Mouse (Mus musculus) thymus, adult 2 months (tissue): ENCODE measurements around the gene Fah. TPM values are rescaled to one million over a fixed set of nuclear protein-coding genes. Genes with fewer than 3 reads are reported as not detected.

Experiments
- DNase-seq: peaks from one replicate; pipeline ENCODE4 v3.0.0; 2021
- H3K27ac ChIP-seq: fragments of 200-500 bp; 2 replicates; pipeline ENCODE4 v1.5.1; 2012; ENCODE audit warnings: low read length, control low read depth; ENCODE audit not compliant: control insufficient read depth, insufficient read depth
- H3K27me3 ChIP-seq: fragments of 200-500 bp; 2 replicates; pipeline ENCODE4 v1.6.1; 2012; ENCODE audit warnings: mild to moderate bottlenecking, low read length, moderate library complexity, mixed read lengths; ENCODE audit not compliant: control insufficient read depth, insufficient read depth
- H3K36me3 ChIP-seq: fragments of 200-500 bp; 2 replicates; pipeline ENCODE4 v1.6.1; 2012; ENCODE audit warnings: mild to moderate bottlenecking, low read length, moderate library complexity; ENCODE audit not compliant: control insufficient read depth, insufficient read depth
- H3K4me1 ChIP-seq: fragments of 200-500 bp; replicated peaks from 2 replicates; pipeline ENCODE4 v1.6.1; 2012; ENCODE audit warnings: low read length; ENCODE audit not compliant: control insufficient read depth, insufficient read depth
- H3K4me3 ChIP-seq: fragments of 200-500 bp; 2 replicates; pipeline ENCODE4 v1.5.1; 2012; ENCODE audit warnings: mild to moderate bottlenecking, low read length, control low read depth, moderate library complexity; ENCODE audit not compliant: control insufficient read depth, insufficient read depth
- CTCF ChIP-seq: fragments of 200-500 bp; IDR thresholded peaks from 2 replicates; pipeline ENCODE4 v1.5.1; 2012; ENCODE audit warnings: mild to moderate bottlenecking, control low read depth, low read length, moderate library complexity, borderline replicate concordance; ENCODE audit not compliant: control insufficient read depth, poor library complexity, insufficient read depth; ENCODE audit errors: extremely low read depth
- POLR2A ChIP-seq: fragments of 200-500 bp; IDR thresholded peaks from 2 replicates; pipeline ENCODE4 v1.6.1; 2012; ENCODE audit warnings: mild to moderate bottlenecking, low read length, control low read depth, moderate library complexity; ENCODE audit not compliant: control insufficient read depth, poor library complexity, insufficient read depth; ENCODE audit errors: extremely low read depth
- WGBS: fragments of 180-500 bp; shearing (Covaris S2); methylation state at CpG from one replicate; pipeline ENCODE4 v1.1.7; 2018; 5-methylcytosine and 5-hydroxymethylcytosine counted together
- polyA plus RNA-seq: library from polyadenylated mRNA; depleted of rRNA; stranded (reverse); fragments of >200 nt; gene quantifications from 2 replicates; pipeline ENCODE4 v1.2.3, GENCODE M21; 2012

The Fah gene
- polyA plus RNA-seq, 1 experiment = 17.5 TPM

- Histone ChIP-seq H3K4me1 (no peaks in the 10 kb centered on the region), H3K27me3 (no peaks in the 10 kb centered on the region), H3K4me3 (no peak overlapping the region), H3K36me3 (no peaks in the 10 kb centered on the region), H3K27ac (no peak overlapping the region)
- no peak for DNase-seq
- no peak for TF ChIP-seq CTCF
- TF ChIP-seq POLR2A = no peak
- WGBS = 97% methylated on average over 6 of the region's 6 CpGs
These were observed 36.9 kb upstream of the Fah start for GRCm38 (mm10) chr7:84643270-84643998.

- no peaks in the 10 kb centered on the region for H3K27me3 ChIP-seq
- H3K36me3 ChIP-seq = no peaks in the 10 kb centered on the region
- 93% methylated on average over 6 of the region's 6 CpGs for WGBS
- H3K4me1 ChIP-seq = no peaks in the 10 kb centered on the region
- H3K4me3 ChIP-seq = no peak overlapping the region
- TF ChIP-seq CTCF (no peak), POLR2A (no peak)
- DNase-seq = no peak
- H3K27ac ChIP-seq = no peak overlapping the region
These were observed 35.8 kb upstream of the Fah start for GRCm38 (mm10) chr7:84642159-84642928.

- no peak for TF ChIP-seq CTCF
- TF ChIP-seq POLR2A = no peak
- Histone ChIP-seq H3K36me3 (peaks cover 23% of the 10 kb centered on the region), H3K4me3 (no peak overlapping the region), H3K4me1 (no peaks in the 10 kb centered on the region), H3K27me3 (no peaks in the 10 kb centered on the region), H3K27ac (no peak overlapping the region)
- DNase-seq = no peak
These were observed 30.4 kb upstream of the Fah start for GRCm38 (mm10) chr7:84636939-84637338.

GRCm38 (mm10) chr7:84631878-84632277 lies 25.4 kb upstream of the Fah start:
- Histone ChIP-seq H3K4me1 (no peaks in the 10 kb centered on the region), H3K4me3 (no peak overlapping the region), H3K36me3 (peaks cover 35% of the 10 kb centered on the region), H3K27ac (no peak overlapping the region), H3K27me3 (no peaks in the 10 kb centered on the region)
- no peak for DNase-seq
- WGBS = 97% methylated on average over 3 of the region's 3 CpGs
- TF ChIP-seq CTCF (no peak), POLR2A (no peak)

- WGBS = 97% methylated on average over 4 of the region's 4 CpGs
- peaks cover 27% of the 10 kb centered on the region for H3K36me3 ChIP-seq
These were observed 17.2 kb upstream of the Fah start for GRCm38 (mm10) chr7:84623718-84624117.

GRCm38 (mm10) chr7:84620956-84621355 lies 14.4 kb upstream of the Fah start:
- Histone ChIP-seq H3K27ac (no peak overlapping the region), H3K4me3 (no peak overlapping the region), H3K27me3 (no peaks in the 10 kb centered on the region), H3K36me3 (peaks cover 44% of the 10 kb centered on the region), H3K4me1 (no peaks in the 10 kb centered on the region)
- WGBS = 93% methylated on average over 3 of the region's 3 CpGs
- DNase-seq = no peak
- no peak for TF ChIP-seq CTCF
- TF ChIP-seq POLR2A = no peak

More at GRCm38 (mm10) chr7:84623718-84624117, 17.2 kb upstream of the Fah start:
- Histone ChIP-seq H3K27me3 (no peaks in the 10 kb centered on the region), H3K27ac (no peak overlapping the region), H3K4me3 (no peak overlapping the region), H3K4me1 (no peaks in the 10 kb centered on the region)
- TF ChIP-seq CTCF = no peak
- no peak for TF ChIP-seq POLR2A
- DNase-seq = no peak

- WGBS = 96% methylated on average over 2 of the region's 2 CpGs
- Histone ChIP-seq H3K27ac (no peak overlapping the region), H3K27me3 (no peaks in the 10 kb centered on the region), H3K4me1 (no peaks in the 10 kb centered on the region), H3K36me3 (peaks cover 36% of the 10 kb centered on the region), H3K4me3 (no peak overlapping the region)
- DNase-seq = no peak
- TF ChIP-seq POLR2A (no peak), CTCF (no peak)
These were observed 12.4 kb upstream of the Fah start for GRCm38 (mm10) chr7:84618951-84619350.
